Mouse (Mus musculus): ENCODE measurements at regions not wholly inside any gene's neighbourhood (a gene's known extent, or its start where the extent isn't known, plus 50 kb on each side); places are given as distances from the start of the nearest gene placed in this dataset.

DNA sequence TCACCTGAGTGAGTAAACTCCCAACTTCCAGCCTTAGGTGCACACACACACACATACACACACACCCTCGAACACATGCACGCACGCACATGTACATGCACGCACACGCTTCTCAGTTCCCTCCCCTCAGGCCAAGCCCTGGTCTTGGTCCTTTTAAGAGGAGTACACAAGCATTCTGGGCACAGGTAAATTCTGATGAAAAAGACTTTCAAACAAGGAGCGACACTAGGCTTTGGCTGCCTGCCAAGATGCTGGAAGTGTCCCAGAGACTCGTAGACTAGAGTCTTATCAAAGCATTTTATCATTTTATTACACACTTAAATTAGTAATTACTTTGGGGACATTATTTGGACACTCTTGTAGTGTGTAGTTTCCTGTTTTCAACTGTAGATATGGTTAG is 278.6 kb upstream of the Atp11b start:
- Histone ChIP-seq H3K4me2 (ENCODE audit: low read depth, low read length, poor library complexity, severe bottlenecking) (no peak overlapping the region), H3K4me1 (ENCODE audit: insufficient read depth, low read length) (no peaks in the 10 kb centered on the region), H3K36me3 (ENCODE audit: insufficient read depth, low read length) (no peaks in the 10 kb centered on the region), H3K27ac (ENCODE audit: low read depth, low read length) (no peak overlapping the region), H3K27me3 (ENCODE audit: insufficient read depth, low read length) (no peaks in the 10 kb centered on the region), H3K9me3 (ENCODE audit: low read length) (no peaks in the 10 kb centered on the region), H3K4me3 (ENCODE audit: low read depth, low read length) (no peak overlapping the region), H3K9ac (replicated peaks; ENCODE audit: low read length, poor library complexity, severe bottlenecking) (no peak overlapping the region)
- DNase-seq (ENCODE audit: low spot score) (peak; percentile 35), ATAC-seq (ENCODE audit: low FRiP score) (no peak)
- TF ChIP-seq CTCF (IDR thresholded peaks at IDR 0.05), result no peak
- 80% methylated on average over 7 of the region's 7 CpGs for WGBS

DNA sequence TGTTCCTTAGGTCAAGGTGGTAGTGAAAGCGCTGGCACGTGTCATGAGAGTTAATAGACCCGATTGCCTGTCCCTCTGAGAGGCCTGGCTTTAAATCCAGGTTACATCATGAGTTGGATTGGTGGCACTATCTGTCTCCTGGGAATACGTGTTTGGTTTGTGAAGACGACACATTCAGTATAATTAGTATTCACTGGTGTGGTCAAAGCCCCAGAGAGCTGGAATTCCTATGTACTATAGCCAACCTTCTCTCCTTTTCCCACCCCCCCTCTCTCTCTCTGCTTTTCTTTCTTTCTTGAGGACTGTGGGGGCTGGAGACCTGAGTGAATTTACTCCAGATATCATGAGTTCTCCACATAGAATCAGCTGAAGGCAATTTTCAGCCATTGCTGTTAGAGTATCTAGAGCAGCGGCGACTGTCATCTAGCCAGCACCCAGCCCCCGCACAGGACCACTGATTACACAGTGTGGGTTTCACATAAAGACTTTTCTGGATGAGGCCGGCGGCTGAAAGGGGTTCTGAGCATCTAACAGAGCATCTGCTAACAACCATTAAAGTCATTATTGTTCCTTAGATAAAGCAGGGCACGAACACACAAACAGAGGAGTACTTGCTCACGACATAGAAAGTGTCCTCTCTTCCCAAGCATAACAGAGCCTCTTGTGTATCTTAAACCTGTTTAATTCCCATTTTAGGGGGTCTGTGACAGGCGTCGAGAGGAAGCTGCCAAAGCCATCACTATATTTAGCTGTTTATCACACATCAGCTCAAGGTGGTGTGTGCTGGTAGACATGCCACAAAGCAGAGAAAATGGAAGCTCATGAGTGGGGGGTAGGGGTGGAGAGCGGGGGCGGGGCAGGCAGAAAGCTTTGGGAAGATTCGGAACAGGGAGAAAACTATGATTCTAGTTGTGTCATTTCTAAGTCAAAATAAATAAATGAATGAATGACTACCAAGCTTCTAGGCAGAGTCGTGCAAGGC is 272.9 kb upstream of the Atp11b start:
- Histone ChIP-seq H3K4me1 (ENCODE audit: insufficient read depth, low read length) (0 out of 2 replicates have a peak, but pooled peaks cover 3% of the 10 kb centered on the region), H3K36me3 (ENCODE audit: insufficient read depth, low read length) (no peaks in the 10 kb centered on the region), H3K4me3 (ENCODE audit: low read depth, low read length) (no peak overlapping the region), H3K4me2 (ENCODE audit: low read depth, low read length, poor library complexity, severe bottlenecking) (no peak overlapping the region), H3K27ac (ENCODE audit: low read depth, low read length) (no peak overlapping the region; the same call in 1 of the 2 replicates), H3K27me3 (ENCODE audit: insufficient read depth, low read length) (no peaks in the 10 kb centered on the region), H3K9me3 (ENCODE audit: low read length) (no peaks in the 10 kb centered on the region), H3K9ac (replicated peaks; ENCODE audit: low read length, poor library complexity, severe bottlenecking) (no peak overlapping the region)
- 40% methylated on average over 18 of the region's 18 CpGs for WGBS
- no peak for TF ChIP-seq CTCF (IDR thresholded peaks at IDR 0.05)
- ATAC-seq (ENCODE audit: low FRiP score), result no peak
- peak; percentile 54 for DNase-seq (ENCODE audit: low spot score)

DNA sequence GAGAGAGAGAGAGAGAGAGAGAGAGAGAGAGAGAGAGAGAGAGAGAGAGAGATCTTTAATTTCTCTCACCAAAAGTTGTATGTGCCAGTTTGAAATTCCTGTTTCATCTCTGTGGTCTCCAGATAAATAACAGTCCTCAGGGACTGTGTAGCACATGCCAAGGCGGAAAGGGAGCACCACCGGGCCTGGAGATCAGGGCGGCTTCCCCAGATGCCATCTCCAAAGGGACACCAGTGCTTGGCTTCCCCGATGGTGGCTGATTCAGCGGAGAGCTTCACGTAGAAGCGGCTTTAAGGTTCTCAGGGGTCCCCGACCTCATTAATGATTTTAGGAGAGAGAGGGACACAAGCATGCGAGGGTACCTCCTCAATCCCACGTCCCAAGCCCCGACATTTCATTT is 272.1 kb upstream of the Atp11b start:
- peak overlapping the region; percentile 46 for H3K4me2 ChIP-seq (ENCODE audit: low read depth, low read length, poor library complexity, severe bottlenecking)
- 0 out of 2 replicates have a peak, but pooled peaks cover 3% of the 10 kb centered on the region for H3K4me1 ChIP-seq (ENCODE audit: insufficient read depth, low read length)
- H3K9me3 ChIP-seq (ENCODE audit: low read length), result no peaks in the 10 kb centered on the region
- no peaks in the 10 kb centered on the region for H3K27me3 ChIP-seq (ENCODE audit: insufficient read depth, low read length)
- H3K4me3 ChIP-seq (ENCODE audit: low read depth, low read length), result peak overlapping the region; percentile 17
- H3K27ac ChIP-seq (ENCODE audit: low read depth, low read length), result 0 out of 2 replicates have a peak overlapping the region, but pooled peaks have one; percentile 38
- DNase-seq (ENCODE audit: low spot score), result peak; percentile 28
- peak; percentile 51; the same call in 1 of the 2 replicates for ATAC-seq (ENCODE audit: low FRiP score)
- H3K9ac ChIP-seq (replicated peaks; ENCODE audit: low read length, poor library complexity, severe bottlenecking), result no peak overlapping the region; the same call in 1 of the 2 replicates
- H3K36me3 ChIP-seq (ENCODE audit: insufficient read depth, low read length), result no peaks in the 10 kb centered on the region
- no peak for TF ChIP-seq CTCF (IDR thresholded peaks at IDR 0.05)
- WGBS, result 8% methylated on average over 11 of the region's 11 CpGs

DNA sequence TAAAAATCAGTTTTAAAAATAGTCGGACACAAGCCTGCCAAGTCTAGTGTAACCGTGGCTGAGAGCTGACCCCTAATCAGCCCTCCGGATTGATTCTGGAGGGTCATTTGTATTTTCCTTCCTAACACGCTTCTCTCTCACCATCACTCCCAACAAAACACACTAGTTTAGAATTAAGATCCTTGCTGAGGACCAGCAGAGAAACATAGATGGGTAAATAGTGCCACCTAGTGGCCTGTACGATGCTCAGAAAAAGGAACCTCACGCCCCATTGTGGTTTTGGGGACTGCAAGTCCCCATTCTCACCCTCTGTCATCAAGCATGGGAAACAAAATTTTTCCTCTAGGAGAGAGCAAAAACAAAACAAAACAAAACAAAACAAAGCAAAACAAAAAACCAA is 271.6 kb upstream of the Atp11b start:
- H3K36me3 ChIP-seq (ENCODE audit: insufficient read depth, low read length), result no peaks in the 10 kb centered on the region
- peak overlapping the region; percentile 17 for H3K4me3 ChIP-seq (ENCODE audit: low read depth, low read length)
- H3K9me3 ChIP-seq (ENCODE audit: low read length), result no peaks in the 10 kb centered on the region
- 0 out of 2 replicates have a peak, but pooled peaks cover 3% of the 10 kb centered on the region for H3K4me1 ChIP-seq (ENCODE audit: insufficient read depth, low read length)
- 3% methylated on average over 6 of the region's 6 CpGs for WGBS
- H3K27me3 ChIP-seq (ENCODE audit: insufficient read depth, low read length), result no peaks in the 10 kb centered on the region
- TF ChIP-seq CTCF (IDR thresholded peaks at IDR 0.05), result peak; percentile 89
- DNase-seq (ENCODE audit: low spot score), result peak; percentile 88
- peak overlapping the region; percentile 46 for H3K4me2 ChIP-seq (ENCODE audit: low read depth, low read length, poor library complexity, severe bottlenecking)
- H3K9ac ChIP-seq (replicated peaks; ENCODE audit: low read length, poor library complexity, severe bottlenecking), result no peak overlapping the region; the same call in 1 of the 2 replicates
- H3K27ac ChIP-seq (ENCODE audit: low read depth, low read length), result 0 out of 2 replicates have a peak overlapping the region, but pooled peaks have one; percentile 38
- peak; percentile 69 for ATAC-seq (ENCODE audit: low FRiP score)

DNA sequence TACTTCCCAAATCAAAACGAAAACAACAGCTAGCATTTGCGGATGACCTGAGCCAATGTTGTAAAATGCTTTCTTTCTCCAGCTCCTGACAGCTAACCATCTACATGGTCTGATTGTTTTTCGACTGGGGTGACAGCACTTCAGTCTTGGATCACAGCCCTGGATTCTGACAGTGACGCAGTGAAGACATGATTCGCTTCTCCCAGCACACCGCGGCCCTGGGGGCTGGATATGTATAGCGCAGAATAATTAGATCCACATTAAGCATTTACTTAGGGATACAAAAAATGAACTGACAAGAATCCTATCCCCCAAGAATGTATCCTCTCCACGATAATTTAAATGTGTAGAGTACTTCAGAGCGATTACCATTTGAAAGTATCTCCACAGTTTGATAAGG is 271.1 kb upstream of the Atp11b start:
- ATAC-seq (ENCODE audit: low FRiP score) (no peak; the same call in 1 of the 2 replicates), DNase-seq (ENCODE audit: low spot score) (no peak)
- Histone ChIP-seq H3K9ac (replicated peaks; ENCODE audit: low read length, poor library complexity, severe bottlenecking) (no peak overlapping the region), H3K36me3 (ENCODE audit: insufficient read depth, low read length) (no peaks in the 10 kb centered on the region), H3K9me3 (ENCODE audit: low read length) (no peaks in the 10 kb centered on the region), H3K4me1 (ENCODE audit: insufficient read depth, low read length) (0 out of 2 replicates have a peak, but pooled peaks cover 3% of the 10 kb centered on the region), H3K4me3 (ENCODE audit: low read depth, low read length) (no peak overlapping the region), H3K4me2 (ENCODE audit: low read depth, low read length, poor library complexity, severe bottlenecking) (no peak overlapping the region), H3K27me3 (ENCODE audit: insufficient read depth, low read length) (no peaks in the 10 kb centered on the region), H3K27ac (ENCODE audit: low read depth, low read length) (no peak overlapping the region)
- no peak for TF ChIP-seq CTCF (IDR thresholded peaks at IDR 0.05)
- 76% methylated on average over 10 of the region's 10 CpGs for WGBS
